Mouse (Mus musculus) G1E (cell line): ENCODE data around the gene Myb.

Source experiments
- CTCF ChIP-seq: IDR thresholded peaks from 2 replicates; pipeline ENCODE4 v1.5.1; 2012; ENCODE audit warnings: low read depth, low read length, inconsistent platforms, mixed read lengths
- GATA1 ChIP-seq: IDR thresholded peaks from 2 replicates; pipeline ENCODE4 v1.6.1; 2012; ENCODE audit warnings: borderline replicate concordance, low read length, inconsistent platforms, mixed read lengths
- POLR2AphosphoS5 ChIP-seq: IDR thresholded peaks from 2 replicates; pipeline ENCODE4 v1.6.1; 2012; ENCODE audit warnings: low read depth, low read length, inconsistent platforms; ENCODE audit not compliant: insufficient replicate concordance
- TAL1 ChIP-seq: conservative IDR thresholded peaks from 2 replicates; pipeline ENCODE4 v1.6.1; 2012; ENCODE audit warnings: low read depth, low read length, inconsistent platforms, mixed read lengths

DNA sequence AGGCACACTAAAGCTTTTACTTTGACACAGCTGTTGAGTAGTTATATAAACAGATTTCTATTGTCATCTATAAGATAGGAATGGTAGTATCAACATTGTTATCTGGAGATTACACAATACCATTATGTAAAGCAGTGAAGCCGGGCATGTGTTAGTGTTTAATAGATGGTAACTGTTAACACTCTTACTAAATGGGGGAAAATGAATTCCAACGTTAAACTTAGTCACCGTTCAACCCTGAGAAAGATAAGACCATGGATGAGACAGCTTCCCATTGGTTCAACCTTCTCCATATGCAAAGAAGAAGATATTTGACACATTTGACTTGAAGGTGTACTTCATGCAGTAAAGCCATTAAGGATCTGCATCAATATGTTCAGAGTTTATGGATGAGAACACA is 5.9 kb downstream of the Myb start:
- TF ChIP-seq GATA1 (no peak), CTCF (no peak), TAL1 (no peak), POLR2AphosphoS5 (no peak)
